Mouse (Mus musculus): ENCODE results near the gene Hoxd8.
A peak's percentile ranks its signal among the peaks of the same experiment; 100 is the strongest.

Gene Hoxd8

DNA sequence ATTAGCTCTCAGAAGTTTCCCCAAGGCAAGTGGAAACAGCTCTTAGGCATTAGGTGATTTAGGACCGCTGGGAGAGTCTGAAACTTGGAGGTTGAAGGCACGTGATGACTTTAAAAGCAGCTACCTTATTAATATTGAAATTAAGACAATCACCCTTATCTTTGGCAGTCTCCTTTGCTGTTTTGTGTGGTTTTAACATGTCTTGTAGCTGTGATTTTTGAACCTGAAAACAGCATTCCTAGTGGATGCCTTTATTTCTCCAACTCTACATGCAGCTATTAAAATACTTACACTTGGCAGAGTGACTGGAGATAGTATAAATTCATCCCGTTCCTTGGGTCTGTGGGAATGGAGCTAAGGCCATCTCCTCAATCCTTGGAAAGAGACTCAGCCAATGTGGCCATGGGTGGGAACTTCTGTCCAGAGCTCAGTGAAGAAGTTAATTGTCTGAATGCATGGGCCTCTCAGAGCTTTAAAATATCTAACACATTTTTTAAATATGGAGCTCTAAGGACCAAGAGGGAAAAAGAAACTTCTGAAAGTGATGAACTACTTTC is 33.7 kb upstream of the Hoxd8 start:
- no peak for DNase-seq

DNA sequence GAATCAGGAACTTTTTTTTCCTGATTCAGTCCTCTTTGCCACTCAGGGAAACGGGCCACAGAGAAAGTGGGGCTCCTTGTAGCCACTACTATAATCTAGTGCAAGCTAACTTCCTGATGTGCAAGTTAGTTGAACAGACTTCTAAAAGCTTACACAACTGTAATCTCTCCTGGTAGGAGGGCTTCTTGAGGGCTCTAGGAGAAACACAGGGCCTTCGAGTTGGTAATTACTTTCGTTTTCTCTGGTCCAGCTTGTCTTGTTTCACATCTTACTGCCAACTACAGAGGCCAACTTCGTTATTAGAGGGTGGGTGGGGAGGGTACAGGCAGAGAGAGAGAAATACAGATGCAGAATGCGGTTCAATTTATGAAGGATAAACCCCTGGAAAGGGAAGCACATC is 32.6 kb upstream of the Hoxd8 start:
- DNase-seq: no peak

DNA sequence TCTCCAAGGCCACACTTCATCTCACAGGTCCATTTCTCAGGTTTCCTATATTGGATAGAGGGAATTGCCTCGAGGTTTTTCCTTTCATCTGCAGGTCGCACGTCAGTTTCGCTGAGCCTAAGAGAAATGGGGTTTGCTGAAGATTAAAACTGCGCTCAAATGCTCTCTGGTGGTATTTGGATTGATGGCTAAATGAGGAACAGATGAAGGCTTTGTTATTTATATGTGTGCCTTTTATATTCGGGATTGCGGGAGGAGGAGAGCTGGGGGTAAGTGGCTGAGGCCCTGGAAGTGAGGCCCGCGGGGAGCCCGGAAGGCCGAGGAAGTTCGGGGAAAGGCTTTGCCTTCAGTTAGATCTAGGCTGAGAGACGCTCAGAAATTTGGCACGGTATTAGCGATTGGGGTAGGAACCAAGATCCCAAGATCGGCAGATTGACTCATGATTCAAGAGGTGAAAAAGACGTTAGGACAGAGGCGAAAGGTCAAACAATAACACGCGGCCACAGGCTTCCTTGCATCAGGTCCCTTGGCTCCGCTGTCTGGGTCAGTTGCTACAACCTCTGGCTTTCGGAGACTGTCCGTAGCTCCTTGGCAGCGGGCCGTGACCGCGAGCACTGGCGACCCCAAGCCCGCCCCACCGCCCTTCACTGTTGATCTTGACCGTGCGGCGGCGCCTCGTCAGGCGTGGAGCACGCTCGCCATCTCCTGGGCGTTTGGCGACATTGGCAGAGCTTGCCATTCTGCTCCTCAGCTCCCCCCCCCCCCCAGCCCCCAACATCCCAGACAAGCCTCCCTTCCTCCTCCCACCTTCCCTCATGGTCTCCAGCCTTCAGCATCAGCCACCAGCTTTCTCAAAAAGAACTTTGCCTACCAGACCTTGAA is 31.7 kb upstream of the Hoxd8 start:
- peak; percentile 84 to 85 for DNase-seq

DNA sequence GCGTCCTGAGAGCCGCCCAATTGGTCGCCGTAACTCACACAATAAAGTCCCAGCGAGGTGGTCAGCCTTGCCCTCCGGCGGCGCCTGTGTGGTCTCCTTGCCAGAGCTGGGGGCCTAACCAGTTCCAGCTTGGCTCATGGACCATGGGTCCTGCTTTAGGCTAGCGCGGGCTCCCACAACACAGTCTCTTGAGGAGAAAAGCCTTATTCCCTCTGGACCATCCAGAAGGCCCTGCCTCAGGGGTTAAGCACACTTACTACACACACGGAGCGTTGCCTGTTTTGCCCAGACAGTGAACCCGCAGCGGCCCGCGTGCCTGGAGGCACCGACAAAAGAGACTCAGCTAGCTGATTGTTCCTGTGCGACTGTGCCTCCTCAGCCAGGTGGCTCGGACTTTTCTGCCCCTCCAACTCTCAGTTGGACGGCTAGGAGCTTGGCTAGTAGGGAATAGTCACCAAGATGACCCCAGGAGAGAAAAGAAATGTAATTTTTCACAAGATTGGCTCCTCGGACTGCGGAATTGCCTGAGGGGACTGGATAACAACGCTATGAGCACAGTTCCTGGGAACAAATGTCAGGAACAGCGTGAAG is 30.5 kb upstream of the Hoxd8 start:
- no peak for DNase-seq

DNA sequence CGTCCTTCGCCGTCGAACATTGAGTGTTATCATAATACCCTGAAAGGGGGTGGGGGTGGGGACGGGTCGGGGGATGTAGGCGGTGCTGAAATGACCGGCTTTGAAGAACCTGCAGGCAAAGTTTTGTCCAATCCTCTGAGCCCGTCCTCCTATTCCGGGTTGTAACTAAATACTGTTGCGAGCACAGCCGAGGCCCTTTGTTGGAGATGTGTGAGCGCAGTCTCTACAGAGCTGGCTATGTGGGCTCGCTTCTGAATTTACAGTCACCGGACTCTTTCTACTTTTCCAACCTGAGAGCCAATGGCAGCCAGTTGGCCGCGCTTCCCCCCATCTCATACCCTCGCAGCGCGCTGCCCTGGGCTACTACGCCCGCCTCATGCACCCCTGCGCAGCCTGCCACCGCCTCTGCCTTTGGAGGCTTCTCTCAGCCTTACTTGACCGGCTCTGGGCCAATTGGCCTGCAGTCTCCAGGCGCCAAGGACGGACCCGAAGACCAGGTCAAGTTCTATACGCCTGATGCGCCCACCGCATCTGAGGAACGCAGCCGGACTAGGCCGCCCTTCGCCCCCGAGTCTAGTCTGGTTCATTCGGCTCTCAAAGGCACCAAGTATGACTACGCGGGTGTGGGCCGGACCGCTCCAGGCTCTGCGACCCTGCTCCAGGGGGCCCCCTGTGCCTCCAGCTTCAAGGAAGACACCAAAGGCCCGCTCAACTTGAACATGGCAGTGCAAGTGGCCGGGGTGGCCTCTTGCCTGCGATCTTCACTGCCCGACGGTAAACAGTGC is 29.3 kb upstream of the Hoxd8 start, which contains the start of gene Hoxd12:
Gene Hoxd12 (plus strand): TSS at position 133 of the 785 bp plus-strand sequence.
- no peak for DNase-seq

DNA sequence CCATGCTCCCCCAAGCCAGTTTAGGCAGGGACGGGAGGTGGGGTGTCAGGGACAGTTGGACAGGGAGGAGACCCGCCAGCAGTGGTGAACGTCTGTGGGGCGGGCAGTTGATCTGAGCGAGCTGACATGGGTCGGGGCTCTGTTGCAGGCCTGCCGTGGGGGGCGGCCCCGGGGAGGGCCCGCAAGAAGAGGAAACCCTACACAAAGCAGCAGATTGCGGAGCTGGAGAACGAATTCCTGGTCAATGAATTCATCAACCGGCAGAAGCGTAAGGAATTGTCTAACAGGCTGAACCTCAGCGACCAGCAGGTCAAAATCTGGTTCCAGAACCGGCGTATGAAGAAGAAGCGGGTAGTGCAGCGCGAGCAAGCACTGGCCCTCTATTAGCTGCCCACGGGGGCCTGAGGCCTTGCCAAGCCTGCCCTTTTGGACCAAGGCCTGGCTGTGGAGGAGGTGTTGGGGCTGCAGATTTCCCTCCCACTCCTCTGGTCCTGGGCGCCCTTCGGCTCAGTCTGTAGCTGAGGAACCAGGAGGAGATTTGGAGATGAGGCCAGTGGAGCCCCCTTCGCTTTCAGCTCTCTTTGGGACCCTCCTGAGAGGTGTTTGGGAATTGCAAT is 28.6 kb upstream of the Hoxd8 start:
- DNase-seq: peak in 1 of 2 experiments; percentile 23

DNA sequence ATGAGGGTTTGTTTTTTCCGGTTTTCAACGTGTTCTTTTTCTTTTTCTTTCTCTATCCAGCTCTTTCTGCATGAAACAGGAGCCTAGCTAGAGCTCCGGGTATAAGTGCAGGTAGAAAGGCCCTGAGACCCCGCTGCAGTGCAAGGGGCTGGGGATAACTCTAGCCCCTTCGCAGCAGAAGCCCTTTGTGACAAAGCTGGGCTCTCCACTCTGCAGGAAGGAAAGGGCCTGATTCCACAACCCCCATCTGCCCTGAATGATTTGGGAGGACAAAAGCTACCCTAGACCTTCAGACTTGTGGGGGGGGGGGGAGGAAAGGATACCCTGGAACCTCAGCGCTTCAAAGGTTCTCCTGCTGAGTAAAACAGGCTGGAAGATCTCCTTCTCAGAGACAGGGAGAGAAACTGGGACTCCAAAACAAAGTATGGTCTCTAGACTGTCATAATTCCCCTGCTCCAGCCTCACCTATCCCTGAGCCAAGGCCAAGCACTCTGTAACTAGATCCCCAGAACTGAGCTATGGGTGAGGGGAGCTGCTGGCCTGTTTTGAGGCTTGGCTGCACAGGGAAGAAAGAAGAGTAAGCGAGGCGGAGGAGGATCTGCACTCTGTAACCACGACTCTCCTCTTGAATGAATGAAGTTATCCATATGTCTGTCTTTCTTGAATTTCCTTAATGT is 27.9 kb upstream of the Hoxd8 start:
- no peak for DNase-seq

DNA sequence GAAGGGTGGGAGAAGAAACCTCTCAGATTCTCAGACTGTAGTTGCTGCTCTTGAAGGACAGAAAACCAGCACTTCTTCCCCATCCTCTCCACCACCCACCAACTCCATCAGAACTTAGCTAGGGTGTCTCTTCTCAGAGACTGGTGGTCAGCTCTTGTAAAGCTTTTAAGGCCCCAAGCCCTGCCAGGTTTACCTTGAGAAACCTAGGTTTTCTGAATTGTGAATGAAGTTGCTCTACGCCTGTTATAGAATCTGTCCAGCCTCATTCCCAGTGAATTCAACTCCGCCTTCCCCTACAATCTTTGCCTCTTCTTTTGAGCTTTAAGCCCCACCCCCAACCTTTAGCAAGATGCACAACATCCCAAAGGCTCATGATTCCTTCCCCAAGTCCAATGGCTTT is 27.3 kb upstream of the Hoxd8 start:
- DNase-seq: no peak

DNA sequence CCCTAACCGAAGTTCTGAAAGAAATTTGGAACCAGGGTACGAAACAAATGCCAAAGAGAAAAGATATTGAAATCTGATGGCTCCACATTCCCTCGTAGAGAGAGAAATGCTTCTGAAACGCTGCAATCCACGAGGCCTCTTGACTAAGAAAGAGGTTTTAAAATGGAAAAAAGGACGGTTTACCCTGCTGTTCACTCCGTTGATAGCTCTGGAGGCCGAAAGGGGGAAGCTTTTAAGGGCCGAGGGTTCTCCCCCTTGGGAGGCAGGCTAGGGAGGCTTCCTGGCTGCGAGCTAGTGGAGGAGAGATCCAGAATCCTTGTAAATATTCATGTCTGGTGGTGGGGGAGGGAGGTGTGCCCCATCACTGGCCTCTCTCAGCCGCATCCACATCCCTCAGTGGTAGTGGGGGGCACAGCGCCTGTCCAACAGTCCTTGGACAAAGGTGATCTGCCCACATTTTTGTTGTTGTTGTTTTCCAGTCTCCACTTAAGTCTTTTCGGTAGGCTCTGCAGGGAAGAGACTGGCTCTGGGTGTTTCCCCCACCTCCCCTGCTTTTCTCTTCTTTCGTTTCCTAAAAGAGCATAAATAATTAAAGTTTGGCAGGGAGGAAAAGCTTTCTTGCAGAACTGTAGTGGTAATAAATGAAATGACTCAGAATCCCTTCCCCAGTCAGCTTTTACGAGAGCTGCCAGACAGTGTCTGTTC is 25.4 kb upstream of the Hoxd8 start, which contains the start of gene Hoxd11:
Gene Hoxd11 (plus strand): TSS at position 667 of the 705 bp plus-strand sequence.
- peak in 1 of 2 experiments; percentile 8 for DNase-seq

DNA sequence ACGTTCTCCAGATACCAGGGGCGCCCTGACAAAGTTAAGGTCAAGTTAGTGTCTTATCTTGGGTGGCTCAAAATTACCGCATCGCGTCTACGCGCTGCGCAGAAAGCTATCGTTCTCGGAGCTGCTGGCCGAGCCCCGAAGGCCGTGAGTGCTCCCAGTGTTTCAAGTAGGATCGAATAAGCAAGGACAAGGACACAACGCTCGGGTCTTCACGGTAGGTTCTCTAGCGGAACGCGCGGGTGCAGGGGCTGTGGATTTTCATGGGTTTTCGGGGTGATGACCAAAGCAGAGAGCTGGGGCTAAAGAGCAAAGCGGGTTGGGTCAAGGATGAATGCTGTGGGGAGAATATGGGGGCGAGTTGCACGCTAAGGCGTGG is 24.8 kb upstream of the Hoxd8 start:
- DNase-seq: no peak

DNA sequence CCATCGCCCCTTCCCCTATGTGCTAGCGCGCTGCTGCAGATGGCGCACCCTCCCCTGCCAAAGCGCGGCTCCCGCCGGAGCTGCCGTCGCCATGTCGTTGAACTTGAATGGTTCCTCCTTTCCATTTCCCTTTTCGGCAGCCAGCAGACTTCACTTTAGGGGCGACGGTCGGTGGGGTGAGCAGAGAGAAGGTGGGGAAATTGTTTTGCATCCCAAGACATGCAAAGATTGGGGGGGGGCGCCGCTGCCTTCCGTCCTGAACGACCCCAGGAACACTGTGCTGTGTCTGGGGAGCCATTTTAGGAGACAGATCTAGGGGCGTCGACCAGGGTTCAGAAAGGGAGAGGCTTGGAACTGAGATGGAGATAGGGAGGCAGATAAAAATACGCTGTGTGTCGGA is 24.4 kb upstream of the Hoxd8 start:
- no peak for DNase-seq

DNA sequence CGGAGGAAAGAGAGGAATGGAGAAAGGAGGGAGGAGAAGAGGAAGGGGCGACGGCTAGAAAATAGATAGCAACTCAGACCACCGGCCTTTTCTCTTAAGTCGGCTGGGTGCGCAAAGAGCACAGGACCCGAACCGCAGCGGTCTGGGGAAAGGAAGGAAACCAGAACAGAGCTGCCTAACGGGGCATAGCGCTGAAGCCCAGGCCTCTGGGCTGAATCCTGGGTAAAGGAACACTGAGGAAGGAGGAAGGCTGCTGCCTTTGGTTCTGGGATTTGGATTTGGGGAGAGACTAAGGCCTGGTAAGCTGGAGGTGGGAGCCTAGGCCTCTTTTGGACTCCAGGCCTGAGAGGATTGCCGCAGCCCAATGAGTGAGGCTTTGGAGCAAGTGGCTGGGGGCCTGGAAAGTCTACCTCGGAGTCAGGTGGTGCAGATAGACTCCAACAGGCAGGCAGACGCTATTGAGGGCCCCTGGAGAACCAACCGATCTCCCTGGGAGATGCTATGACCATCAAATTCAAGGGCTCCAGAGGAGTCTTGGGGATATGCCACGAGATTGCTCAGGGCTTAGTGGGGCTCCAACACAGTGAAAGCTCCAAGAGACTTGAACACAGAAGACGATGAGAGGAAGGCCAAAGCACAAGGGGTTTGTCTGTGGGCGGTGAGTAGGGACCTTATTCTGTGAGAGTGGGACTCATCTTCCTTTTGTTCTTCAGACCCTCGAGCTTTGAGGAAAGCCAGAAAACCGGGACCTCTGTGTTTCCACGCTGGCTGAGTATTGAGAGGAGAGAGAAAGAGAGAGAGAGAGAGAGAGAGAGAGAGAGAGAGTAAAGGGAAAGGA is 23.6 kb upstream of the Hoxd8 start:
- DNase-seq: no peak

DNA sequence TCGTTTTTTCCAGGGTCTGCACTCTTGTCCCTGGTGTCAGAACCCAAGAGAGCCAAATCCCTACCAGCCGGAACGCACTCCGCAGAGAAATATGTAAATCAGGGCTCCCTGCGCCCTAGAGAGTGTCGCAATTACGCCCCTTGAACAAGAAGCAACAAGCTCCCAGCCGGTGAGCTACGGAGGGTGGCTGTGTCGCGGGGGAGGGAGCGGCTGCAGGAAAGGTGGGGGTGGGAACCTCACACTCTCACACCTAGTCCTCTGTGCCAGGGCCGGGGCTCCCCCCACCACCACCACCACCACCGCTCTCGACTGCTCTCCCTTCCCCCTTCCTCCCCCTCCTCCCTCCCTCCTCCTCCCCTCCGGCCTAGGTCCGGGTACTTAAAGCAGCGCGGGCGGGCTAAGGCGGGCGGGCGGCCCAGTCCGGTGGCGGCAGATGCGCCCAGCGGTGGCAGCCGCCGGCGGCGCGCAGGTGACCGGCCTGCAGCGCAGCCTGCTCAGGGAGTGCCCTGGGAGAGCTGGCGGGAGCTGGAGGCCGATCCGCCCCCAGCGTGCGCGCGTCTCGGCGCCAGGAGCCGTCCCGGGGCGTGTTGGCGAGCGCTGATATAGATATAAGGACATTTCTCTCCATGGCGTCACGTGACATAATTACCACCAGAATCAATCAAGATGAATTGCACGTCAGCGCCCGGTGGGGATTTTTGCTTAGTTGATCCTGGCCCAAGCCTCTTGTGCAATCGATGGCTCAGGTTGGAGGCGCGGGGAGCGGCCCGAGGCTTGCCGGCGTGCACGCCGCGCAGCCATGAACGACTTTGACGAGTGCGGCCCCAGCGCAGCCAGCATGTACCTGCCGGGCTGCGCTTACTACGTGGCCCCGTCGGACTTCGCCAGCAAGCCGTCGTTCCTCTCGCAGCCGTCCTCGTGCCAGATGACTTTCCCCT is 22.6 kb upstream of the Hoxd8 start:
- peak in 1 of 2 experiments; percentile 8 for DNase-seq

DNA sequence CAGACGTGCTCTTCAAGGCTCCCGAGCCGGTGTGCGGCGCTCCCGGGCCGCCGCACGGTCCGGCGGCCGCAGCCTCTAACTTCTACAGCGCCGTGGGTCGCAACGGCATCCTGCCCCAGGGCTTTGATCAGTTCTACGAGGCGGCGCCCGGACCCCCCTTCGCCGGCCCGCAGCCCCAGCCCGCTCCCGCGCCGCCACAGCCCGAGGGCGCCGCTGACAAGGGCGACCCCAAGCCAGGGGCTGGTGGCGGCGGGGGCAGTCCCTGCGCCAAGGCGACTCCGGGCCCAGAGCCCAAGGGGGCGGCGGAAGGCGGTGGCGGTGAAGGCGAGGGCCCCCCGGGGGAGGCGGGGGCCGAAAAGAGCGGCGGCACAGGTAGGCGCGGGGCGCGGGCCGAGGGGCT is 21.6 kb upstream of the Hoxd8 start:
- DNase-seq: no peak

DNA sequence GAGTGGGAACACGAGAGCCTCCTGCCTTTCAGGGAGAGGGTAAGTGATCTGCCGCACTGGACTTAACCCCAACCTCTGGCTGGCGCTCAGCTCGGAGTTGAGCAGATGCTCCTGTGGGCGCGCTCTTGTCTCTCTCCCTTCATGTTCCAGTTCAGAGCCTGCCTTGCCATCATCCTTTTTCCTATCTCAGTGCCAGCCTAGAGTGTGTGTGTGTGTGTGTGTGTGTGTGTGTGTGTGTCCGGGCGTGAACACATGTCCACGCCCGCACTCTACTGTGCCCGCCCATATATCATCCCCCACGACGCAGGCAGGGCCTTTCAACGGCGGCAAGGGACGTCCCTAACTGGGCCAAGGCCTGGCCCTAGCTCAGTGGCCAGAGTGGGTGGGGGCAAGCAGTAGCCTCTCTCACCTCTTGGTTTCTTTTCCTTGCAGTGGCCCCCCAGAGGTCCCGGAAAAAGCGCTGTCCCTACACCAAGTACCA is 20.9 kb upstream of the Hoxd8 start:
- DNase-seq: no peak

DNA sequence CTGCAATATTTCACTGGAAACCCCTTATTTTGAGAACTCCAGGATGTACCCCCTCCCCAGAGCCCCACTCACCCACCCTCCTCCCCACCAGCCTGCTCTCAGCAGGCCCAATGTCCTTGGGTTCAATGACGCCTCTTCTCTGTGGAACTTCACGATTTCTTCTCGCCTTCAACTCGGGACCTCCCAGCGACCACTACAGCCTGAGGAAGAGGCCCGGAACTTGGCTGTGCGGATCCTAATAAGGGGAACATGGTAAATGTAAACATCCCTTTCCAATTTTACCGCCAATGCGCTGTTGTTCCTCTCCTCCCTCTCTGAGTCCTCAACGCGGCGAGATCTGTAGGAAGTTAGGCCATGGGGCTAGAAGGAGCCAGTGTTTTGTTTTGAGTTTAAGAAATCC is 20.3 kb upstream of the Hoxd8 start:
- DNase-seq: no peak

DNA sequence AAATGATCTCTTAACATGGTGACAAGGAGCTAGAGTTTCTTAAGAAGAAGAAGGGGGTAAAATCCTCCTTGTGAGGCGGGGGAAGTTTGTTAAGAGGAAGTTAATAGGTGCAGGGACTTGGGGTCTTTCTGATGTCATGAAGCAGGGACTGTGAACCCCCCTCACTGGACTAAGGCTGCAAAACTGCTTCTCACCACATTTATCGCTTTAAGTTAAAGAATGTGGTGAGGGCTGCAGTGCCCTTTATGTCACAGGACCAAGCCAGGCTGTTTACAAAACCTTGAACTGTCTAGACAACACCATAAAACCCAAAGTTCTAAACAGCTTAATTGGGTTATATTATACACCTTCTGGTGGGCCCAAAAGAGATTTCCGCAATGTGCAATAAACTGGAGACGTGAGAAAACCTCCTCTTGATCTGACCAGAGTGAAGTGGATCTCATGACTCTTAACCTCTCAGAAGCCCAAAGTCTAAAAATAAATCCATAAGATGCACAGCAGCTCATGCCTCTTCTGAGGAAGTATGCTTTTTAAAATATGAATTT is 19.3 kb upstream of the Hoxd8 start:
- DNase-seq: no peak

DNA sequence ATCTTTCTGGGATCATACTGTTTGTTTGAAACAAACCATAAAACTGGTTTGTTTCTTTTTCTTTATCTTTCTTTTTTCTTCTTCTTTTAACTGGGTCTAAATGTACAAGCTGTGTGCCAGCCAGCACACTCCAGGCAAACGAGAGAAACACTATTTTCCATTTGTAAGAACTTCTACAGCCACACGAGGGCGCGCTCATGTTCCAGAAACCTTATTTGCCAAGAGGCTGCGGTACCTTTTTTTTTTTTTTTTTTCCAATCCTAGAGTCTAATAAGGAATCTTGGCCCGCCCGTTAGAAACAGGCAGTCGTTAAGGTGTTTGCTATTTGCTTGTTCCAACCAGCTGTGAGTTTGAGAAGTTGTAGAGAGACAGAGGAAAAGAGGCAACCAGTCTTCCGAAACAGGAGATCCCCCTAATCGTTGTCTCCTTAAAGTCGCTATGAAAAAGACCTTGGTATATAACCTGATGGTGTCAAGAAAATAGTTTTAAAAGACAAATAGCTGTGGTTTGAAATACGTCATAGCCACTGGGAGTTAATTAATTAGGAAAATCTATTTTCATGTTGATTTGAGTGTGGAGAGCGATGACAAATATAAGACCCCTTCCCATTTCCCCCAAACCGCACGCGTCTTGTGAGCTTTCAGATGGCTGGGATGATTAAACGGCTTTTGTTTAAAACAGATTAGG is 18.0 kb upstream of the Hoxd8 start:
- peak; percentile 75 to 77 for DNase-seq

Data from cerebellum, postnatal 10 days (tissue).